Mouse (Mus musculus) spleen, adult 12 weeks (tissue): ENCODE measurements around the gene Gucy2c.

Source experiments
- DNase-seq: peaks from one replicate; pipeline ENCODE4 v3.0.0; 2022; ENCODE audit warnings: low spot score

The Gucy2c gene

GRCm38 (mm10) chr6:136661706-136662016 is 119.9 kb downstream of the Gucy2c start, which contains the start of gene Plbd1:
Gene Plbd1, minus strand, starts transcription at chr6:136661928.
- DNase-seq = no peak

GRCm38 (mm10) chr6:136660831-136661705 is 120.5 kb downstream of the Gucy2c start:
- no peak for DNase-seq

GRCm38 (mm10) chr6:136659226-136659625 is 122.3 kb downstream of the Gucy2c start:
- no peak for DNase-seq

GRCm38 (mm10) chr6:136658303-136658702 is 123.3 kb downstream of the Gucy2c start:
- DNase-seq = no peak

DNA sequence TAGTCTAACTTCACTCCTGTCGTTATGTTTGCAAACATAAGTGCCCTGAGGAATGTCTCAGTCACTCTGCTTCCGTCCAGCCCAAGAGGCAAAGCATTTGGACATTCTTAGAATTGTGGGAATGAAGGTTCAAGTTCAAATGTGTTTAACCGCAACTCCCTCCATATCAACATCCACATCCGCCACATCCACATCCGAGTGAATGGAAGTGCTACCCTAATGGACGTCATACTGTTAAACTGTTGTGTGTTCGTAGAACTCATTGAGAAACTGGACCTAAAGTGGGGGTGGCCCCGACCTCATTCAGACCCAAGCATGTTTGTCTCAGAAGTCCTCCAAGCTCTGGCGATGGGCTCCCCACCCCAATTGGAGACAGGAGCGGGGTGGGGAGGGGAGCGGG is 125.8 kb downstream of the Gucy2c start:
- no peak for DNase-seq

GRCm38 (mm10) chr6:136654470-136654869 is 127.1 kb downstream of the Gucy2c start:
- no peak for DNase-seq

DNA sequence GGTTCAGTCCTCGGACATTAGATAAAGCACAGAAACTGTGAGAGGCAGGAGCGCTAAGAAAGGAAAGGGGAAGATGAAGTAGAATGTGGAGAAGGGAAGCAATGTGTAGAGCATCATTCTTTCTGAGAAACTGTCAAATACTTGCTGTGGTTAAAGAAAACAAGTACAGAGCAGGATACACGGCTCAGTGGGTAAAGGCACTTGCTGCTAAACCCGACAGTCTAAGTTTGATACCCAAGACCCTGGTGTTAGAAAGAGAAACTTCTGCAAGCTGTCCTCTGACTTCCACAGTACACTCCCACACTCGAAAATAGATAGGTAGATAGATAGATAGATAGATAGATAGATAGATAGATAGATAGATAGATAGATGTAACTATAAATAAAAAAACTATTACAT is 128.2 kb downstream of the Gucy2c start:
- no peak for DNase-seq

DNA sequence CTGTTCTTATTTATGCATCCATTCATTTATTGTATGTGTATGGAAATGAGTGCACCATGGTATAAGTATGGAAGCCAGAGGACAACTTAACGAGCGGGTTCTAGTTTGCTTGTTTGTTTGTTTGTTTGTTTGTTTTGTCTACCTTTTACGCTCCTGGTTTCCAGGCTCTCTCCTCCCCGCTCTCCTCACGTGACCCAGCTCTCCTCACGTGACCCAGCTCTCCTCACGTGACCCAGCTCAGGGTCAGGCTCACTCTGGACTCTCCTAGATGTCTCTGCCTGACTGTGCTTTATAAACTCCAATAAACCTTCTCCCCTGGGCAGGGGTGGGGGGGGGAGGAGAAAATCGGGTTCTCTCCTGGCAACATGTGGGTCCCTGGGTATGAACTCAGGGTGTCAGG is 130.9 kb downstream of the Gucy2c start:
- DNase-seq = no peak

DNA sequence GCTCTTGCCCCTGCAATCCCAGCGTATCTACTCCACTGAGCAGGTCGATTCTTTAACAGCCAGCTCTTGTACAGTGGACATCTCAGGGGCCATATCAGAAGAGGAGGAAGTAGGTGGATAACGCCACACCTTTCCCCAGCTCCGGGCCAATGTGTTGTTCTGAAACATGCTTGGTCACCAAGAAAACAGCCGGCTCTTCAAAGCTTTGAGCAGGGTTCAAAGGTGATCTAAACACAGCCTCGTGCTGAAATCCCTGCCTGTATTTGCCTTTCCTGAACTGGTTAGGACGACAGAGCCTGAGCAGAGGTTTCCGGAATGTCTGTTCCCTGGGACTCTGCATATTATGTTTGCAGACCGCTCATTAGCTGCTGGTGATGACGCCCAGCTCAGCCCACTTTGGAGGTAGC is 134.1 kb downstream of the Gucy2c start:
- no peak for DNase-seq
